Mouse (Mus musculus) limb, embryonic 14.5 days (tissue): ENCODE measurements around the gene Tph1. TPM values are rescaled to one million over a fixed set of nuclear protein-coding genes. Genes with fewer than 3 reads are reported as not detected.

Experiments used
- ATAC-seq: fragments of 200-750 bp; cut with Nextera tagmentation; 2 replicates; pipeline ENCODE4 v1.8.0; 2017; ENCODE audit warnings: low read depth, moderate number of reproducible peaks, moderate TSS enrichment; ENCODE audit not compliant: low FRiP score
- DNase-seq: peaks from one replicate; pipeline ENCODE4 v3.0.0-alpha.2; 2015; ENCODE audit warnings: low spot score
- H3K27ac ChIP-seq: fragments of 300-500 bp; sonication (generic); replicated peaks from 2 replicates; pipeline ENCODE4 v1.5.1; 2014; ENCODE audit warnings: low read depth, mild to moderate bottlenecking, low read length, moderate library complexity, mixed read lengths
- H3K27me3 ChIP-seq: fragments of 300-500 bp; sonication (generic); 2 replicates; pipeline ENCODE4 v1.6.1; 2014; ENCODE audit warnings: low read length, mixed read lengths; ENCODE audit not compliant: control insufficient read depth, insufficient read depth
- H3K36me3 ChIP-seq: fragments of 300-500 bp; sonication (generic); 2 replicates; pipeline ENCODE4 v1.6.1; 2014; ENCODE audit warnings: mild to moderate bottlenecking, low read length, moderate library complexity, mixed read lengths; ENCODE audit not compliant: control insufficient read depth, insufficient read depth
- H3K4me1 ChIP-seq: fragments of 300-500 bp; sonication (generic); 2 replicates; pipeline ENCODE4 v1.6.1; 2014; ENCODE audit warnings: antibody characterized with exemption, low read length, mixed read lengths; ENCODE audit not compliant: control insufficient read depth, insufficient read depth
- H3K4me2 ChIP-seq: fragments of 300-500 bp; sonication (generic); replicated peaks from 2 replicates; pipeline ENCODE4 v1.6.1; 2014; ENCODE audit warnings: low read depth, mild to moderate bottlenecking, low read length, moderate library complexity; ENCODE audit not compliant: severe bottlenecking
- H3K4me3 ChIP-seq: fragments of 300-500 bp; sonication (generic); replicated peaks from 2 replicates; pipeline ENCODE4 v1.5.1; 2014; ENCODE audit warnings: low read length
- H3K9ac ChIP-seq: fragments of 300-500 bp; sonication (generic); 2 replicates; pipeline ENCODE4 v1.6.1; 2014; ENCODE audit warnings: mild to moderate bottlenecking, low read depth, low read length, moderate library complexity; ENCODE audit not compliant: severe bottlenecking
- H3K9me3 ChIP-seq: fragments of 300-500 bp; sonication (generic); 2 replicates; pipeline ENCODE4 v1.6.1; 2016; ENCODE audit warnings: low read length; ENCODE audit not compliant: control insufficient read depth
- POLR2A ChIP-seq: fragments of 200-500 bp; IDR thresholded peaks from 2 replicates; pipeline ENCODE4 v1.8.0; 2012; ENCODE audit warnings: inconsistent platforms, mild to moderate bottlenecking, moderate library complexity, borderline replicate concordance; ENCODE audit not compliant: insufficient read depth, insufficient read length; ENCODE audit errors: extremely low read depth
- WGBS: fragments of 180-500 bp; shearing (Covaris S2); extraction: QIAGEN DNeasy Blood & Tissue Kit; methylation state at CpG from one replicate; pipeline ENCODE4 v1.1.7; 2014; 5-methylcytosine and 5-hydroxymethylcytosine counted together
- polyA plus RNA-seq, 2 experiments: library from polyadenylated mRNA; depleted of rRNA in 1 of 2; stranded (reverse) in 1 of 2; unstranded in 1 of 2; fragments of >200 nt; fragmentation: Nextera tagmentation in 1 of 2; extraction: Ambion mirVana in 1 of 2; gene quantifications; 2 replicates each; pipeline versions ENCODE4 v1.2.1 to v1.2.3; 2012 to 2014

Gene Tph1
- polyA plus RNA-seq, 2 experiments = 0.29 to 1.6 TPM

GRCm38 (mm10) chr7:46675886-46676285 is 3.5 kb upstream of the Tph1 start:
- ATAC-seq (no peak), DNase-seq (no peak)
- Histone ChIP-seq H3K36me3 (no peaks in the 10 kb centered on the region), H3K9ac (no peak overlapping the region), H3K4me1 (no peaks in the 10 kb centered on the region), H3K27ac (no peak overlapping the region), H3K4me2 (no peak overlapping the region), H3K4me3 (no peak overlapping the region), H3K9me3 (no peaks in the 10 kb centered on the region), H3K27me3 (no peaks in the 10 kb centered on the region)
- 75% methylated on average over 8 of the region's 8 CpGs for WGBS
- TF ChIP-seq POLR2A = no peak

GRCm38 (mm10) chr7:46675061-46675460 is 2.7 kb upstream of the Tph1 start:
- TF ChIP-seq POLR2A = no peak
- no peaks in the 10 kb centered on the region for H3K36me3 ChIP-seq
- WGBS = 86% methylated on average over 7 of the region's 7 CpGs

DNA sequence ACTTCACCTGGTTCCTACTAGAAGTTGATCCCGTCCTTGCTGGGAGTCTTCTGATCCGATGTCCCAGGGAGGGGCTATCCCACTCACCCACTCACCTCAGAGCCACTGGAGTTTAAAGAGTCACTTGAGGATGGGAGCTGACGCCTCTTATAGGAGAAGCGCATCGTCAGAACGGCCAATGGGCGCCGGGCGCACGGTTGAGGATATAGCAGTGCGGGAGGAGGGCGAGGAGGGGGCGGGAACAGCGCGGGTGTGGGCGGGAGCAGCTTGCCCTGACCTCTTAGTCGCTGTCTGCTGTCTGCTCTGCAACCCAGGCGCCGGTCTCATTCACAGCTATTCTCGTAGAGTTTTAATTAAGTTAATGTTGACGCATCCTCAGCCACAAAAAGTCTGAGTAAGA is 5.1 kb downstream of the Tph1 start:
- Histone ChIP-seq H3K27me3 (0 out of 2 replicates have a peak, but pooled peaks cover 3% of the 10 kb centered on the region), H3K4me2 (peak overlapping the region; percentile 4; the same call in 1 of the 2 replicates), H3K9ac (no peak overlapping the region), H3K9me3 (no peaks in the 10 kb centered on the region), H3K4me3 (no peak overlapping the region), H3K4me1 (no peaks in the 10 kb centered on the region), H3K27ac (no peak overlapping the region), H3K36me3 (no peaks in the 10 kb centered on the region)
- ATAC-seq (no peak), DNase-seq (no peak)
- no peak for TF ChIP-seq POLR2A
- 3% methylated on average over 20 of the region's 21 CpGs for WGBS

More at GRCm38 (mm10) chr7:46675061-46675460, 2.7 kb upstream of the Tph1 start:
- no peak overlapping the region for H3K9ac ChIP-seq
- ATAC-seq (no peak), DNase-seq (no peak)
- H3K4me1 ChIP-seq = no peaks in the 10 kb centered on the region
- H3K4me2 ChIP-seq = no peak overlapping the region
- no peak overlapping the region for H3K27ac ChIP-seq
- H3K9me3 ChIP-seq = no peaks in the 10 kb centered on the region
- H3K4me3 ChIP-seq = no peak overlapping the region
- no peaks in the 10 kb centered on the region for H3K27me3 ChIP-seq

DNA sequence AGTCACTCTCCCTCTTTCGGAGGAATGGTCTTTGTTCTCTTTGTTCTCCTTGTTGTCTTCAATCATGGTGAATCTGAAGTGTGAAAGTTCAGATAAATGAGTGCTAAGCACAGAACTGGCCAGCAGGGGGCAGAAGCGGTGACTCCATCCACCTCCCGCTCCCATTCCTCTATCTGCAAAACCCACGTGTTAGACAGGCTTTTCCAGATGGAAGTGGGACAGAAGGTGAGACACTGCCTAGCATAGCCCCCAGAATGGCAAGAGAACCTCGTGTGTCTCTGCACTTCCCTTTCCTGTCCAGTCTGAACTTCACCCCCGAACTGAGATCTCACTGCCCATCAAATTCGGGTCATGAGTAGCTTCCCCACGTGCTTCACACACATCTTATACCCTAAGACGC is 7.1 kb downstream of the Tph1 start:
- DNase-seq = peak; percentile 16
- ATAC-seq = no peak
- Histone ChIP-seq H3K9ac (no peak overlapping the region), H3K27ac (no peak overlapping the region), H3K4me2 (no peak overlapping the region), H3K4me1 (no peaks in the 10 kb centered on the region), H3K4me3 (no peak overlapping the region), H3K36me3 (no peaks in the 10 kb centered on the region), H3K9me3 (no peaks in the 10 kb centered on the region), H3K27me3 (0 out of 2 replicates have a peak, but pooled peaks cover 3% of the 10 kb centered on the region)
- 34% methylated on average over 9 of the region's 9 CpGs for WGBS
- TF ChIP-seq POLR2A = no peak

GRCm38 (mm10) chr7:46661591-46662090 is 10.7 kb downstream of the Tph1 start:
- Histone ChIP-seq H3K27ac (no peak overlapping the region), H3K9ac (no peak overlapping the region), H3K4me3 (no peak overlapping the region), H3K4me1 (no peaks in the 10 kb centered on the region), H3K36me3 (no peaks in the 10 kb centered on the region), H3K4me2 (no peak overlapping the region), H3K9me3 (no peaks in the 10 kb centered on the region), H3K27me3 (0 out of 2 replicates have a peak, but pooled peaks cover under 1% of the 10 kb centered on the region)
- 62% methylated on average over 18 of the region's 18 CpGs for WGBS
- no peak for TF ChIP-seq POLR2A
- DNase-seq (no peak), ATAC-seq (no peak)
